Mouse (Mus musculus) intestine, embryonic 14.5 days (tissue): ENCODE measurements around the gene Rere. TPM values are rescaled to one million over a fixed set of nuclear protein-coding genes. Genes with fewer than 3 reads are reported as not detected.

Source experiments
- ATAC-seq: fragments of 200-750 bp; cut with Nextera tagmentation; replicated peaks from 2 replicates; pipeline ENCODE4 v1.8.0; 2017; ENCODE audit warnings: low read depth, moderate number of reproducible peaks, moderate TSS enrichment, moderate library complexity; ENCODE audit not compliant: low FRiP score, low TSS enrichment
- DNase-seq: peaks from one replicate; pipeline ENCODE4 v3.0.0-alpha.2; 2018; ENCODE audit warnings: low spot score
- H3K27ac ChIP-seq: fragments of 300-500 bp; sonication (generic); 2 replicates; pipeline ENCODE4 v1.5.1; 2014; ENCODE audit warnings: low read depth, mild to moderate bottlenecking, control low read depth
- H3K27me3 ChIP-seq: fragments of 300-500 bp; sonication (generic); replicated peaks from 2 replicates; pipeline ENCODE4 v1.6.1; 2014; ENCODE audit warnings: low read length, control low read depth; ENCODE audit not compliant: control insufficient read depth, insufficient read depth
- H3K36me3 ChIP-seq: fragments of 300-500 bp; sonication (generic); 2 replicates; pipeline ENCODE4 v1.6.1; 2014; ENCODE audit warnings: low read length, control low read depth; ENCODE audit not compliant: control insufficient read depth, insufficient read depth
- H3K4me1 ChIP-seq: fragments of 300-500 bp; sonication (generic); replicated peaks from 2 replicates; pipeline ENCODE4 v1.6.1; 2014; ENCODE audit warnings: low read length, control low read depth, mixed read lengths; ENCODE audit not compliant: control insufficient read depth, insufficient read depth
- H3K4me2 ChIP-seq: fragments of 300-500 bp; sonication (generic); 2 replicates; pipeline ENCODE4 v1.6.1; 2014; ENCODE audit warnings: low read length
- H3K4me3 ChIP-seq: fragments of 300-500 bp; sonication (generic); 2 replicates; pipeline ENCODE4 v1.5.1; 2014; ENCODE audit warnings: low read depth, low read length, control low read depth, mixed read lengths
- H3K9ac ChIP-seq: fragments of 300-500 bp; sonication (generic); 2 replicates; pipeline ENCODE4 v1.6.1; 2014; ENCODE audit warnings: mild to moderate bottlenecking, low read length
- H3K9me3 ChIP-seq: fragments of 300-500 bp; sonication (generic); 2 replicates; pipeline ENCODE4 v1.6.1; 2016; ENCODE audit warnings: low read length, control low read depth; ENCODE audit not compliant: control insufficient read depth
- WGBS: fragments of 180-500 bp; shearing (Covaris S2); extraction: QIAGEN DNeasy Blood & Tissue Kit; methylation state at CpG from one replicate; pipeline ENCODE4 v1.1.7; 2014; 5-methylcytosine and 5-hydroxymethylcytosine counted together
- polyA plus RNA-seq: library from polyadenylated mRNA; unstranded; fragments of >200 nt; fragmentation: Nextera tagmentation; extraction: Ambion mirVana; gene quantifications from 2 replicates; pipeline ENCODE4 v1.2.1, GENCODE M21; 2014

Gene Rere
- polyA plus RNA-seq, 1 experiment from 2014 or later, result 38.0 TPM

GRCm38 (mm10) chr4:150333927-150334682 is 52.7 kb downstream of the Rere start:
- DNase-seq (peak; percentile 3), ATAC-seq (no peak)
- 78% methylated on average over 4 of the region's 4 CpGs for WGBS
- Histone ChIP-seq H3K4me1 (peaks cover 4% of the 10 kb centered on the region; the same call in 1 of the 2 replicates), H3K27ac (no peak overlapping the region), H3K9ac (no peak overlapping the region), H3K9me3 (no peaks in the 10 kb centered on the region), H3K4me3 (no peak overlapping the region), H3K27me3 (no peaks in the 10 kb centered on the region), H3K36me3 (no peaks in the 10 kb centered on the region), H3K4me2 (no peak overlapping the region)

GRCm38 (mm10) chr4:150337260-150337659 is 55.8 kb downstream of the Rere start:
- DNase-seq, result peak; percentile 2
- ATAC-seq, result no peak
- Histone ChIP-seq H3K27ac (no peak overlapping the region), H3K4me2 (no peak overlapping the region), H3K36me3 (no peaks in the 10 kb centered on the region), H3K9ac (no peak overlapping the region), H3K4me3 (no peak overlapping the region), H3K27me3 (no peaks in the 10 kb centered on the region), H3K4me1 (peaks cover 4% of the 10 kb centered on the region; the same call in 1 of the 2 replicates), H3K9me3 (no peaks in the 10 kb centered on the region)
- WGBS, result 86% methylated on average over 1 of the region's 1 CpGs

- ATAC-seq (no peak), DNase-seq (peak; percentile 48)
- no peak overlapping the region for H3K4me3 ChIP-seq
- no peaks in the 10 kb centered on the region for H3K36me3 ChIP-seq
- no peaks in the 10 kb centered on the region for H3K27me3 ChIP-seq
- peaks cover 4% of the 10 kb centered on the region for H3K4me1 ChIP-seq
- 60% methylated on average over 8 of the region's 8 CpGs for WGBS
- no peak overlapping the region for H3K27ac ChIP-seq
- no peak overlapping the region for H3K9ac ChIP-seq
- H3K4me2 ChIP-seq, result no peak overlapping the region
- no peaks in the 10 kb centered on the region for H3K9me3 ChIP-seq
Measured at GRCm38 (mm10) chr4:150338906-150339650, 57.6 kb downstream of the Rere start.

- H3K9me3 ChIP-seq, result no peaks in the 10 kb centered on the region
- ATAC-seq (no peak), DNase-seq (peak; percentile 44)
- no peak overlapping the region for H3K9ac ChIP-seq
- no peak overlapping the region for H3K27ac ChIP-seq
- WGBS, result 79% methylated on average over 6 of the region's 6 CpGs
- no peak overlapping the region for H3K4me2 ChIP-seq
- peaks cover 4% of the 10 kb centered on the region for H3K4me1 ChIP-seq
- H3K27me3 ChIP-seq, result no peaks in the 10 kb centered on the region
- H3K4me3 ChIP-seq, result no peak overlapping the region
- no peaks in the 10 kb centered on the region for H3K36me3 ChIP-seq
Measured at GRCm38 (mm10) chr4:150340796-150341525, 59.5 kb downstream of the Rere start.

- no peak overlapping the region for H3K27ac ChIP-seq
Measured at GRCm38 (mm10) chr4:150344526-150344925, 63.1 kb downstream of the Rere start.

GRCm38 (mm10) chr4:150346651-150347386 is 65.4 kb downstream of the Rere start:
- H3K36me3 ChIP-seq, result no peaks in the 10 kb centered on the region
- ATAC-seq (no peak), DNase-seq (peak; percentile 57)
- 28% methylated on average over 4 of the region's 4 CpGs for WGBS
- H3K4me1 ChIP-seq, result peaks cover 27% of the 10 kb centered on the region
- no peak overlapping the region for H3K4me3 ChIP-seq
- H3K27me3 ChIP-seq, result no peaks in the 10 kb centered on the region
- no peak overlapping the region for H3K9ac ChIP-seq
- no peak overlapping the region for H3K4me2 ChIP-seq
- no peak overlapping the region for H3K27ac ChIP-seq
- no peaks in the 10 kb centered on the region for H3K9me3 ChIP-seq

More at GRCm38 (mm10) chr4:150344526-150344925, 63.1 kb downstream of the Rere start:
- H3K4me1 ChIP-seq, result peaks cover 14% of the 10 kb centered on the region
- no peak for ATAC-seq
- no peak overlapping the region for H3K4me3 ChIP-seq
- 89% methylated on average over 3 of the region's 3 CpGs for WGBS
- peak; percentile 41 for DNase-seq
- no peaks in the 10 kb centered on the region for H3K27me3 ChIP-seq
- H3K9me3 ChIP-seq, result no peaks in the 10 kb centered on the region
- H3K36me3 ChIP-seq, result no peaks in the 10 kb centered on the region
- H3K4me2 ChIP-seq, result no peak overlapping the region
- no peak overlapping the region for H3K9ac ChIP-seq

GRCm38 (mm10) chr4:150347387-150347672 is 65.9 kb downstream of the Rere start:
- Histone ChIP-seq H3K27me3 (no peaks in the 10 kb centered on the region), H3K27ac (no peak overlapping the region), H3K4me3 (no peak overlapping the region), H3K36me3 (no peaks in the 10 kb centered on the region), H3K4me1 (peaks cover 28% of the 10 kb centered on the region), H3K9me3 (no peaks in the 10 kb centered on the region), H3K9ac (no peak overlapping the region), H3K4me2 (no peak overlapping the region)
- 21% methylated on average over 2 of the region's 2 CpGs for WGBS
- DNase-seq, result peak; percentile 51
- ATAC-seq, result no peak

GRCm38 (mm10) chr4:150349680-150350101 is 68.2 kb downstream of the Rere start:
- Histone ChIP-seq H3K4me3 (no peak overlapping the region), H3K9me3 (no peaks in the 10 kb centered on the region), H3K36me3 (no peaks in the 10 kb centered on the region), H3K9ac (no peak overlapping the region), H3K27me3 (no peaks in the 10 kb centered on the region), H3K4me1 (peaks cover 28% of the 10 kb centered on the region), H3K27ac (no peak overlapping the region), H3K4me2 (no peak overlapping the region)
- ATAC-seq (no peak), DNase-seq (no peak)
- 33% methylated on average over 6 of the region's 6 CpGs for WGBS
